Mouse (Mus musculus): Measurements from ENCODE around the gene Olfr1497.
"Not testable (repeated sequence)": the region's sequence is repeated elsewhere in the genome, so short reads cannot be mapped to it uniquely, and the experiment has no call there.

Gene Olfr1497

DNA sequence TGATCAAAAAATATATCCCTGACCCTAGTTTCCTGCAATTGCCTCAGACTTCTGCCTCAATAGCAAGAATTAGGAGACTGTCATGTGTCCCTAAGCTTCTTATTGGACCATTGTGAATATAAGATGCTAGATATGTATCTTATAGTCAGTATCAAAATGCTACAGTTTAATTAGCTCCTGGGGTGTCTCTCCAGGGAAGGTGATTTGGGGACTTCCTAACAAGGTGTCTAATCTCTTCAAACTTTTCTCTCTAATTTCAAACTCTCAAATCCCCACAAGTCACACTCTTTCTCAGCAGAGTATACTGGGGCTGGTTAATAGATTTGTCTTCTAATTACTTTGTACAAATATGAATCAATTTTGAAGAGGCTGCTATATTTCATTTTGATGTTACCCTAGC lies at the start of gene Olfr1497:
Gene Olfr1497, minus strand, starts transcription at position 101 of the 400 bp plus-strand sequence.
- DNase-seq, result no peak

DNA sequence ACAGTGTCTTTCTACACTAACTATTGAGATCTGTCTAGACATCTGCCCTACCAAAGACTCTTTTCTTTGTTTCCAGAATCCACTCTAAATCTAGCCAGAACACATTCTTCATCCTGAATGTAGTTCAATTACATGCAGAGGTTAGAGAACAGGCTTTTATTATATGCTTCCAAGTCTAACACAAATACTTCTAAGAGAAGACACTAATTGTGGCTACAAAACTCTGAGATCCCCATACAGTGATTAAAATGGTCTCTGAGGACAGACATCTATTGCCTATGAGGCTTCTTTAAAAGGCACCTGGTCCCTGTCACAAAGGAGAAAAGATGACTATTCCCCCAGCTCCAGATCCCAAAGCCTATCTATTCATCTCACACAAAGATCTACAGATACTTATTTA lies 32.4 kb upstream of the Olfr1497 start, which contains the start of gene Olfr1500:
Gene Olfr1500, minus strand, starts transcription at position 101 of the 400 bp plus-strand sequence.
- DNase-seq, result no peak

DNA sequence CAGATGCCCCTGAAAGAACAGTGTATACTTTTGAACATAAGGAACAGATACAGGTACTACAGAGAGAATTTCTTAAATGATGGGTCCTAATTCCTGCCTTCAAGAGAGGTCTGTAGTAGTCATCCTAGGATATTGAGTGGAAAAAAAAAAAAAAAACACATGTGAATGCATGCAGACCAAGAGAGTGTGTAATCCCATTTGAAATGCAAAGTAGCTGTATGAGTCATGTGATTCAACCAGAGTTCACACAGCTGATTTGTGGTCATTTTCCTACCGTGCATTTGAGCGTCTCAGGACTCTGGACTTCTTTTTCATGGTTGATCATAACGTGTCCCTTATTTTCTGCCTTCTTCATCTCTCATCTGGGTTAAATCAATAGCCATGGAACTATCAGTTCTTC lies 30.4 kb upstream of the Olfr1497 start:
- no peak for DNase-seq

DNA sequence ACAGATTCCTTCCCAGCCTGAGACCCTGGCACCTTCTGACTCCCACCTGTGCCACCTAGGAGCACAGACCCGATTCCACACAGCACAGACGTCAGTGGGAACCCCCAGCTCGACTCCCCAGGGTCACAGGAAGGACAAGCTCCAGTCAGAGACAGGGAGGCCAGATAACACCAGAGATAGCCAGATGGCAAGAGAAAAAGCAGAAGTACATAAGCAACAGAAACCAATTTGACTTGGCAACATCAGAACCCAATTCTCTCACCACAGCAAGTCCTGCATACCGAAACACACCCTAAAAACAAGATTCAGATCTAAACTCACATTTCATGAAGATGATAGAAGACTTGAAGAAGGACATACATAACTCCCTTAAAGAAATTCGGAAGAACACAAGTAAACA lies 22.8 kb upstream of the Olfr1497 start:
- DNase-seq, result no peak

DNA sequence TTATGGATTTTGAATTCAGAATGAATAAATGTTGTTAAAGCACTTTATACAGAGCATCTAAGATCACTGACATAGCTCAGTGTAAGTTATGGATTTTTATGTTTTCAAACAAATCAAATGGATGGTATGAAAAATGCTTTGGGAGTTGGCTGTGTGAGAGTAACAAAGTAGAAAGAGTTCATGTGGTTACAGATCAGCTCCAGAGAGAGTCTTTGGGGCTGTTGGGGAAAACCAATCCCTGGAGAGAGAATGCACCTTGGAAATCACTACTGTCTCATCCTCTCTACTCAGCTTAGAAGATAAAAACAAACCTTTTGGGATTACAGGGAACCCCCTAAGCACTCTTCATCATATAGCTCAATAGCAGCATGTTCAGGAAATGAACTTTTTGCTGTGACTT lies 21.3 kb upstream of the Olfr1497 start, which contains the start of gene Olfr1499:
Gene Olfr1499, minus strand, starts transcription at position 101 of the 400 bp plus-strand sequence.
- DNase-seq, result no peak

DNA sequence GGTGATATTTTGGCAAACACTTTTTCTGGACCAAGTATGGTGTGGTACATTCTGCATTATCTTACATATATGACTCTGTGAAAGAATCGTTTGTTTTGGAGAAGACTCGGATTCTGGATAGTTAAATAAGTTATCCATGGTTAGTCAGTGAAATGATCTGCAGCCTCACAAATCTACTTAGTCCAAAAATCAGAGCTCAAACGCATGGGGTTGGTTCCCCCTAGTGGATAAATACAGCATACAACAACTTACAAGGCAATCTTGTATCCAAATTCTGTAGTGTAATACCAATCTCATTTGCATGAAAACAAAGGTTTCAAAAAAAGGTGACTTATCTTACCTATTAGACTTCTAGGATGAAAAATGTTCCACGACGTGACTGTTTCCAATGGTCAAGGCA lies 20.8 kb upstream of the Olfr1497 start:
- DNase-seq, result no peak

DNA sequence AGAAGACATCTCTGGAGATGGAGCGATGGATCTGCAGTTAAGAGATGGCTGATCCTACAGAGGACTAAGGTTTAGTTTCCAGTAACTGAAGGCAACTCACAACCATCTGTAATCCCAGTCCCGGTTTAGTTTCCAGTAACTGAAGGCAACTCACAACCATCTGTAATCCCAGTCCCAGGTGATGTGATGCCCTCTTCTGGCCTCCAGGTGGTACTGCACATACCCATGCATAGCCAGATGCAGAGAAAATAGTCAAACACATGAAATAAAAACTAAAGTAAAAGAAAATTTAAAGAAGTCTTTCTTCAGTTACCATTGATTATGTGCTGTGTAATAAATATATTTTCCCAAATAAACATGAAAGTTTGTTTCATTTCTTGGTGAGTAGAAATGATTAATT lies 14.8 kb upstream of the Olfr1497 start:
- no peak for DNase-seq

DNA sequence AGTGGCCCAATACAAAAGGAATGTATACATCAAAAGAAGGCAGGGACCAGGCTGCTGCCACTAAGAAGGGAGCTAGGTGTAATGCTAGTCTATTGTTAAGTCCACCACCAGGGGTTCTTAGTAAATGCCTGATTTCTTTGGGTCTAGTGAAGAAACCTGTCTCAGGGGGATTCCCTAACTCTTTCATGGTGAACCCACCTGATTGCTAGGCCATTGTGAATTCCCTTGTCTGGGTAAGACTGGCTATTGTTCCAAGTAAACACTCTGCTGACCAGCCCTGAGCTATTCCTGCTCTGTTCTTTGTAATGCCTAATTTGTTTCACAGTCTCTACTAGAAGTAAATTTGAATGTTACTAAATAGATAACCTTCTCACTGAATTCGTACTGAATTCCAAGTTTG lies 7.5 kb upstream of the Olfr1497 start:
- DNase-seq, result not testable (repeated sequence)

DNA sequence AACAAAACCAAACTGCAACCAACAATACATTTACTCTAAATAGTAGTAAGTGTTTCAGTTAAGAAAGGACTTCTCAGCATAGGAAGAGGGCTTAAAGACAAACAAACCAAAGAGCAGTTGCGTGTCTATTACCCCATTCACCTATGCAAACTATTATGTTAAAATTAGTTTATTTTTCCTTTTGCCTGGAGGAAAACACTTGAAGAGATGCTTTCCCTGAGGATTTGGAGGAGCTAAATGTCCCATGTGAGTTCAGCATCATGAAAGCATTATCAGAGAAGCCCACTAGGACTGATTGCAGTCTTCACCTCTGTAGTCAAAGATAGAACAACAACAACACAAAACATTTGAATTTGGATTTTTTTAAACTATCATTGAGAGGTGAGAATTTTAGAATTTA lies 20.4 kb downstream of the Olfr1497 start, which contains the start of gene Olfr1496:
Gene Olfr1496, plus strand, starts transcription at position 301 of the 400 bp plus-strand sequence.
- DNase-seq, result no peak

DNA sequence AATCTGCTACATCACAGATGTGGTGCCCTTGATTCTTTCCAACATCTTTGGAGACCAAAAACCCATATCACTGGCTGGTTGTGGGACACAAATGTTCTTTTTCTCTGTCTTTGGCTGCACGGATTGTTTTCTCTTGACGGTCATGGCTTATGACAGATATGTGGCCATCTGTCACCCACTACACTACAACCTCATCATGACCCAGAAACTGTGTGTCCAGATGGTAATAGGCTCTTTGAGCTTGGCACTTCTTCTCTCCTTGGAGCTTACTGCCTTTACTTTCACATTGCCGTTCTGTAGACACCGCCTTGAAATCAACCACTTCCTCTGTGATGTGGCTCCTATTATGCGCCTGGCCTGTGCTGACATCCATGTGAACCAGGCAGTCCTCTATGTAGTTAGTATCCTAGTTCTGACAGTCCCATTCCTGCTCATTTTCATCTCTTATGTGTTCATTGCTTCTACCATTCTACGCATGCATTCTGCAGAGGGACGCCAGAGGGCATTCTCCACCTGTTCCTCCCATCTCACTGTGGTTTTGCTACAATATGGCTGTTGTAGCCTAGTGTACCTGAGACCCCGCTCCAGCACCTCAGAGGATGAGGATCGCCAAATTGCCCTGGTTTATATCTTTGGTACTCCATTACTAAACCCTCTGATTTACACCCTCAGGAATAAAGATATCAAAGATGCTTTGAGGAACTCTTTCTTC lies 29.3 kb downstream of the Olfr1497 start:
- no peak for DNase-seq

DNA sequence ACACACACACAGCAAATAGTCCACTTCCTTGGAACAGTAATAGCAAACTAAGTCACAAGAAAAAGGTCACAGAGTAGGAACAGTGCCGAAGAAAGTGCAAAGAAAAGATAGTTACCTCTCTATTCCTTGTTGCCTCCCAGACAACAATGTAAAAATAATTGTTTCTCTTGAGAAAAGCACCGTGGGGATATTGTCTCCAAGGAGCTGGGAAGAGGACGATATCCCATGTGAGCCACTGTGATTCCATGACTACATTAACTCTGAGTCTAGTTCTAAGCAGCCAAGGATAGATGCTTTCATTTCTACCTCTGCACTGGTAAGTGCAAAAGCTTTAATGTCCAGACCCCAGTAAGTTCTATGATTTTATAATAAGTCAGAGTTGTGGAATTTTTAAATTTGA lies 33.7 kb downstream of the Olfr1497 start, which contains the start of gene Olfr1495:
Gene Olfr1495, plus strand, starts transcription at position 301 of the 400 bp plus-strand sequence.
- DNase-seq, result no peak

DNA sequence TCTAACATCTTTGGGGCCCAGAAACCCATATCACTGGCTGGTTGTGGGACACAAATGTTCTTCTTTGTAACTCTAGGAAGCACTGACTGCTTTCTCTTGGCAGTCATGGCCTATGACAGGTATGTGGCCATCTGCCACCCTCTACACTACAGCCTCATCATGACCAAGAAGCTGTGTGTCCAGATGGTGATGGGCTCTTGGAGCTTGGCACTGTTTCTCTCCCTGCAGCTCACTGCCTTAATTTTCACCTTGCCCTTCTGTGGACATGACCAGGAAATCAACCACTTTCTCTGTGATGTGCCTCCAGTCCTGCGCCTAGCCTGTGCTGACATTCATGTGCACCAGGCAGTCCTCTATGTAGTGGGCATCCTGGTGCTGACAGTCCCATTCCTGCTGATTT lies 48.6 kb downstream of the Olfr1497 start:
- DNase-seq, result no peak

Measured in lung, adult 18-20 months (tissue).